Mouse (Mus musculus) kidney, adult 2 months (tissue): ENCODE measurements at regions not wholly inside any gene's neighbourhood (a gene's known extent, or its start where the extent isn't known, plus 50 kb on each side); places are given as distances from the start of the nearest gene placed in this dataset.

Experiments used
- CTCF ChIP-seq: fragments of 200-500 bp; conservative IDR thresholded peaks from 2 replicates; pipeline ENCODE4 v1.5.1; 2011; ENCODE audit warnings: low read depth, mild to moderate bottlenecking, control low read depth, low read length, moderate library complexity, mixed read lengths; ENCODE audit not compliant: insufficient read depth, insufficient read length
- POLR2A ChIP-seq: fragments of 200-500 bp; IDR thresholded peaks from one replicate; pipeline ENCODE4 v1.6.1; 2011; ENCODE audit warnings: low read depth, low read length, control low read depth

GRCm38 (mm10) chr8:46904731-46905130 is 82.0 kb upstream of the Enpp6 start:
- TF ChIP-seq POLR2A (no peak), CTCF (no peak)
